Mouse (Mus musculus): ENCODE measurements around the gene Clec4n. TPM values are rescaled to one million over a fixed set of nuclear protein-coding genes. Genes with fewer than 3 reads are reported as not detected.
"Not testable (repeated sequence)": the region's sequence is repeated elsewhere in the genome, so short reads cannot be mapped to it uniquely, and the experiment has no call there.

Clec4n gene
- total RNA-seq, 2 experiments from 2014 or later: 1.7 to 2.2 TPM

DNA sequence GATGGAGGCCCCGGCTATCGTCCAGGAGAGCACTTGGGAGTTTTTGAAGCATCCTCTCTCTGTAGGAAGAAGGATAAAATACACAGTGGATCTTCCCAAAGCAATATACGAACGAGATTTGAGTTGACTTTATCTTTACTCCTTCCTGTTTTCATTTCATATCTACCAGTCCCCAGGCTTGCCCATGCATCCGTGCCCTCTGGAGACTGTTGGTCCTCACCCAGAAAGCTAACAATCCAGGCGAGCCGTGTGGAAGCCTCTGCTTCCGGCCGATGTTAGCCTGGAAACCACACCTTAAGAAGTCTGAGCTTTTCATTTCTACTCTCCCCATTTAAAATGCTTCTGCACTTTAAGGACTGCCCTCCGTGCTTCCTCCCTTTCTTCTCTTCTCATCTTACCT is 59.3 kb downstream of the Clec4n start:
- intact Hi-C loops (cut with DNase I): no loop called here
- DNase-seq: no peak

GRCm38 (mm10) chr6:123289753-123290152 is 60.1 kb downstream of the Clec4n start, which contains the start of gene Clec4e:
Gene Clec4e (minus strand): TSS chr6:123289870.
- intact Hi-C loops (cut with DNase I): no loop called here
- no peak for DNase-seq

DNA sequence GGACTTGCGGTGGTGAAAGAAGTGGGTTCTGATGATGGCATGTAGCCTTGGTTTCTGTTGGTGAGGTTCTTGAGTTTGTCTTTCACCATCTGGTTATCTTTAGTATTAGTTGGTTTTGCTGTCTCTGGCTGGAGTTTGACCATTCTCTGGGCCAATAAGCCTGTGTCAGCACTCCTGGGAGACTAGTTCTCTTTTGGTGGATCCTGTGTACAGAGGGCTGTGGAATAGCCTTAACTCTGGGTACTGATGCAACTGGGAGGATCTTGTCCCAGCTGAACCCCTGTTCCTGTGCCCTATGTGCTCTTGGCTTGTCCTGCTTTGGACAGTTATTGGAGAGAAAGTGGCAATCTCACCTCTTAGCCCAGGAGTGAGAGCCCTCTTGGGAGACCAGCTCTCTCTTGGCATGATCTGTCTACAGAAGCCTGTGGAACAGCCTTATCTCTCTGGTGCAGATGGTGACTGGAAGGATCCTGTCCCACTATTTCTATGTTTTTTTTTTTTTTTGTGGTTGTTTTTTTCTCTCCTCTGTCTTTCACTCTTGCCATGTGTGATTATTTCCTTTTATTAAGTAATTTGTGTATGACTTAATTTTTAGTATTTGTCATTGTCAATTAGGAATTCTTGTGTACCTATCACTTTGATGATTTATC is 63.2 kb downstream of the Clec4n start:
- intact Hi-C loops (cut with DNase I): no loop called here
- no peak for DNase-seq

GRCm38 (mm10) chr6:123293509-123293908 is 63.9 kb downstream of the Clec4n start:
- intact Hi-C loops (cut with DNase I); DNase-seq: not testable (repeated sequence)

Other genes with a start within 250 kb of the Clec4n start
- not detected for gene Clec4a4, start 239.5 kb upstream of the Clec4n start, total RNA-seq (2021)
- gene Clec4b1, start 179.9 kb upstream of the Clec4n start, total RNA-seq (2021): not detected
- 1 to 10 TPM; 1.9 to 2.7 TPM for gene Clec4a2, start 123.4 kb upstream of the Clec4n start, total RNA-seq (2021)
- under 1 TPM in 1 of 2 experiments, not detected in 1; 0.24 TPM for gene Clec4b2, start 57.0 kb upstream of the Clec4n start, total RNA-seq (2021)
- under 1 TPM in 1 of 2 experiments, not detected in 1; 0.66 TPM for gene Clec4d, start 32.3 kb downstream of the Clec4n start, total RNA-seq (2021)
- under 1 TPM in 1 of 2 experiments, not detected in 1; 0.22 TPM for gene Clec4e, start 60.0 kb downstream of the Clec4n start, total RNA-seq (2021)
- not detected for gene Vmn2r19, start 78.5 kb downstream of the Clec4n start, total RNA-seq (2021)
- not detected for gene Vmn2r20, start 188.3 kb downstream of the Clec4n start, total RNA-seq (2021)

Data from heart, postnatal 14 days (tissue).